Mouse (Mus musculus): Measurements from ENCODE around the gene Ccdc57. TPM values are rescaled to one million over a fixed set of nuclear protein-coding genes. Genes with fewer than 3 reads are reported as not detected.
"Not testable (repeated sequence)": the region's sequence is repeated elsewhere in the genome, so short reads cannot be mapped to it uniquely, and the experiment has no call there.

Gene Ccdc57
- polyA plus RNA-seq, 1 experiment from 2014 or later: 6.4 TPM

DNA sequence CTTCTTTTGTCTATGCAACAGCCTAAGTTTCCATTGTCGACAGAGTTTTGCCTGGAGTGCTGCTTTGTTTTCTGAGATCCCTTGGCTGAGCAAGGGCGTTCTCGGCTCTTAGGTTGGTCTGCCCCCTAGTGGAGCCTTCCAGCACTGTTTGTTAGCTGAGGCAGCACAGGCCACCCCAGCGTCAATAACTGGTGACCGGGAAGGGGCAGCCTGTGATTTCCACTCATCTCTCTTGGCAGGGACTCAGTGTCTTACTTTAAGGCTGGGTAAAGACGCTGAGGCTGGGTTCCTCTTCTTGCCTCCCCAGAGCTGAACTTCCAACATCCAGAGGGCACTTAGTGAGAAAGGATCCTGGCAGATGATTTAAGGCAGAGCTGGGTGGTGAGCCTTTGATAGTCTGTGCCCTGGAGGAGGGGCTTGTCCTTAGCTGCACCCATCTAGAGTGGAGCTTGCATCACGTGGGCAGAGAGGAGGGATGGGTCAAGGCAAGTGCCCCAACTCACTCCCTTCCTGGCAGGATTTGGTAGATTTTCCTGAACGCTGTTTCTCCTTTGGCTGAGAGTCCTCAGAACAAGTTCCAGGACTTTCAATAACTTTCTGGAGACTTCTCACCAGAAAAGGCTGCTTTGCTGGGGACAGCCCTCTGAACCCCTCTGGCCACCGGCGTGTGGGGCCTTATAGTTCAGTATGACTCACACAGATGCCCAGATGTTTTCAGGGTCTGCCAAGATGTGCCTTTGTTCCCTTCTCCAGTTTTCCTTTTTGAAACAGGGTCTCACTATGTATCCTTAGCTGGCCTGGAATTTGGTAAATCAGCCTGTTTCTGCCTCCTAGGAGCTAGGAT lies 132.4 kb downstream of the Ccdc57 start:
- Histone ChIP-seq H3K4me1 (peaks cover 14% of the 10 kb centered on the region), H3K27ac (0 out of 2 replicates have a peak overlapping the region, but pooled peaks have one; percentile 6), H3K36me3 (peaks cover 2% of the 10 kb centered on the region), H3K27me3 (no peaks in the 10 kb centered on the region), H3K9me3 (no peaks in the 10 kb centered on the region), H3K4me3 (no peak overlapping the region; the same call in 1 of the 2 replicates), H3K9ac (peak overlapping the region; percentile 37), H3K4me2 (replicated peaks) (peak overlapping the region; percentile 37; the same call in 1 of the 2 replicates)
- peak; percentile 64 for ATAC-seq (ENCODE audit: low FRiP score, low read depth)
- WGBS: 9% methylated on average over 10 of the region's 10 CpGs

GRCm38 (mm10) chr11:120799316-120799890 lies 133.3 kb downstream of the Ccdc57 start:
- no peak overlapping the region for H3K27ac ChIP-seq
- no peak for ATAC-seq (ENCODE audit: low FRiP score, low read depth)
- WGBS: 69% methylated on average over 6 of the region's 6 CpGs

GRCm38 (mm10) chr11:120798244-120798643 lies 134.4 kb downstream of the Ccdc57 start:
- Histone ChIP-seq H3K36me3 (peaks cover 16% of the 10 kb centered on the region), H3K4me1 (peaks cover 21% of the 10 kb centered on the region), H3K4me2 (replicated peaks) (no peak overlapping the region), H3K9me3 (no peaks in the 10 kb centered on the region), H3K4me3 (no peak overlapping the region), H3K27me3 (no peaks in the 10 kb centered on the region), H3K27ac (no peak overlapping the region), H3K9ac (no peak overlapping the region)
- 88% methylated on average over 3 of the region's 3 CpGs for WGBS
- ATAC-seq (ENCODE audit: low FRiP score, low read depth): no peak

More at GRCm38 (mm10) chr11:120799316-120799890, 133.3 kb downstream of the Ccdc57 start:
- H3K9ac ChIP-seq: no peak overlapping the region
- H3K4me3 ChIP-seq: no peak overlapping the region
- H3K4me2 ChIP-seq (replicated peaks): peak overlapping the region; percentile 37; the same call in 1 of the 2 replicates
- peaks cover 21% of the 10 kb centered on the region for H3K4me1 ChIP-seq
- peaks cover 5% of the 10 kb centered on the region for H3K36me3 ChIP-seq
- H3K9me3 ChIP-seq: no peaks in the 10 kb centered on the region
- H3K27me3 ChIP-seq: no peaks in the 10 kb centered on the region

DNA sequence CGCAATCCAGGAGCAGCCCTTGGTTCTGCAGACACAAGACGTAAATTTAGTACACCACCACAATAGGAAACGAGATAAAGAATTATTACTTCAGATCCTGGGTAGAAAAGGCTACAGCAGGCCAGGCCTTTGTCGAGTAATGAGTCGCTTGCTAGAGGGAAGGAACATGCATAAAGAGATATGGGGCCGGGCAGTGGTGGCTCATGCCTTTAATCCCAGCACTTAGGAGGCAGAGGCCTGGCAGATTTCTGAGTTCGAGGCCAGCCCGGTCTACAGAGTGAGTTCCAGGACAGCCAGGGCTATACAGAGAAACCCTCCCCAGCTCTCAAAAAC lies 136.1 kb downstream of the Ccdc57 start:
- no peak for ATAC-seq (ENCODE audit: low FRiP score, low read depth)
- peak overlapping the region; percentile 99 for H3K4me2 ChIP-seq (replicated peaks)
- H3K9me3 ChIP-seq: no peaks in the 10 kb centered on the region
- peaks cover 33% of the 10 kb centered on the region for H3K36me3 ChIP-seq
- no peaks in the 10 kb centered on the region for H3K27me3 ChIP-seq
- peak overlapping the region; percentile 98 for H3K9ac ChIP-seq
- H3K4me3 ChIP-seq: peak overlapping the region; percentile 100
- H3K4me1 ChIP-seq: peaks cover 21% of the 10 kb centered on the region
- peak overlapping the region; percentile 73 for H3K27ac ChIP-seq
- 33% methylated on average over 8 of the region's 8 CpGs for WGBS

DNA sequence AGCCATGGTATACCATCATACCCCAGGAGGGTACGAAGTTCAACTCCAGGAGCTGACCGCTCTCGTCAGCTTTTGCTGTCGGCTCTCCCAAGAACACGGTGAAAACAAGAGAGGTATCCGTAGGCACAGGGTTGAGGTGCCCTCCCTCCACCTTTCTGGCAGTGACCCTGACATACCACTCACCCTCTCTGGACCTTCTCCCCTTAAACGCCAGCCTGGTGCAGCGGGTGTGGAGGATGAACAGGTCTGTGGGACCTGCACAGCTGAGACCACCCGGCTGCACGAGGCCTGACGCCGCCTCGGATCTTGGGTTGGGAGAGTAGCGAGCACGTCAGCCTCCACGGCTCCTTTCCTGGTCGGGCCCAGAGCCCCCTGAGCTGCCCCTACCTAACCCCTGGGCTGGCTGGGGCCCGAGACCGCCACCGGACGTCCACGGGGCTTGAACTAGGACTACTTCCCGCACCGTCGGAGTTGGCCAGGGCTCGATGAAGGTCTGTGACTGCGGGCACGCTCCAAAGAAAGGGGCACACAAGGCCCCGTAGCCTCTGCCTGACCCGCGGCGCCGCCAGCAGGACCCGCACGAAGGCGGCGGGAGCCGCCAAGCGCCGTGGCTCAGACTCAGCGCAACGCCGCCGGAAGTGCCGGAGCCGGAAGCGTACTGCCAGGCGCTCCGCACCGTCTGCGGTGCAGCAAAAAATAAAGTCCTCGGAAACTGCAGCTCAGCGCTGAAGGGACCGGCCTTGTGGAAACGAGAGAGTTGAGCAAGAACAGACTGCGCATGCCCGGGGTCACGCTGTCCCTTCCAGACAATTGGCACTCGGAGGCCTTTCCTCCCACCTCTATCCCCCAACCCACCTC lies 136.7 kb downstream of the Ccdc57 start, which contains the start of gene Dus1l:
Gene Dus1l (minus strand): TSS at position 648 of the 858 bp plus-strand sequence.
- peak within 1 kb of the TSS; percentile 73 for H3K27ac ChIP-seq
- H3K4me1 ChIP-seq: peaks cover 21% of the 10 kb centered on the region
- H3K4me3 ChIP-seq: peak within 1 kb of the TSS; percentile 100
- peak within 1 kb of the TSS; percentile 98 for H3K9ac ChIP-seq
- ATAC-seq (ENCODE audit: low FRiP score, low read depth): peak; percentile 91
- H3K27me3 ChIP-seq: no peaks in the 10 kb centered on the region
- peaks cover 39% of the 10 kb centered on the region for H3K36me3 ChIP-seq
- no peaks in the 10 kb centered on the region for H3K9me3 ChIP-seq
- peak within 1 kb of the TSS; percentile 99 for H3K4me2 ChIP-seq (replicated peaks)
- WGBS: 2% methylated on average over 59 of the region's 59 CpGs

- no peak overlapping the region for H3K9ac ChIP-seq
- H3K27ac ChIP-seq: no peak overlapping the region
- no peak for ATAC-seq (ENCODE audit: low FRiP score, low read depth)
- H3K27me3 ChIP-seq: no peaks in the 10 kb centered on the region
- peaks cover 17% of the 10 kb centered on the region for H3K4me1 ChIP-seq
- no peak overlapping the region for H3K4me3 ChIP-seq
- WGBS: 95% methylated on average over 9 of the region's 9 CpGs
- no peak overlapping the region for H3K4me2 ChIP-seq (replicated peaks)
- peaks cover 69% of the 10 kb centered on the region for H3K36me3 ChIP-seq
- no peaks in the 10 kb centered on the region for H3K9me3 ChIP-seq
These were observed 140.0 kb downstream of the Ccdc57 start for GRCm38 (mm10) chr11:120792652-120793051.

- no peak overlapping the region for H3K27ac ChIP-seq
- no peak overlapping the region for H3K9ac ChIP-seq
- 91% methylated on average over 3 of the region's 3 CpGs for whole genome bisulfite sequencing
- ATAC-seq (ENCODE audit: low FRiP score, low read depth): no peak
- peaks cover 89% of the 10 kb centered on the region for H3K36me3 ChIP-seq
- H3K9me3 ChIP-seq: no peaks in the 10 kb centered on the region
- no peaks in the 10 kb centered on the region for H3K27me3 ChIP-seq
- H3K4me1 ChIP-seq: peaks cover 16% of the 10 kb centered on the region
- H3K4me2 ChIP-seq (replicated peaks): no peak overlapping the region
- H3K4me3 ChIP-seq: no peak overlapping the region
These were observed 142.9 kb downstream of the Ccdc57 start for GRCm38 (mm10) chr11:120789810-120790209.

- Histone ChIP-seq H3K27me3 (no peaks in the 10 kb centered on the region), H3K9me3 (no peaks in the 10 kb centered on the region), H3K4me2 (replicated peaks) (no peak overlapping the region), H3K4me1 (peaks cover 14% of the 10 kb centered on the region), H3K36me3 (peaks cover 85% of the 10 kb centered on the region), H3K4me3 (no peak overlapping the region), H3K9ac (0 out of 2 replicates have a peak overlapping the region, but pooled peaks have one; percentile 2), H3K27ac (no peak overlapping the region)
- ATAC-seq (ENCODE audit: low FRiP score, low read depth): no peak
- 84% methylated on average over 4 of the region's 4 CpGs for WGBS
These were observed 143.3 kb downstream of the Ccdc57 start for GRCm38 (mm10) chr11:120789355-120789754.

- WGBS: 83% methylated on average over 10 of the region's 10 CpGs
- ATAC-seq (ENCODE audit: low FRiP score, low read depth): not testable (repeated sequence)
- peaks cover 76% of the 10 kb centered on the region for H3K36me3 ChIP-seq
These were observed 144.2 kb downstream of the Ccdc57 start for GRCm38 (mm10) chr11:120788460-120788859.

DNA sequence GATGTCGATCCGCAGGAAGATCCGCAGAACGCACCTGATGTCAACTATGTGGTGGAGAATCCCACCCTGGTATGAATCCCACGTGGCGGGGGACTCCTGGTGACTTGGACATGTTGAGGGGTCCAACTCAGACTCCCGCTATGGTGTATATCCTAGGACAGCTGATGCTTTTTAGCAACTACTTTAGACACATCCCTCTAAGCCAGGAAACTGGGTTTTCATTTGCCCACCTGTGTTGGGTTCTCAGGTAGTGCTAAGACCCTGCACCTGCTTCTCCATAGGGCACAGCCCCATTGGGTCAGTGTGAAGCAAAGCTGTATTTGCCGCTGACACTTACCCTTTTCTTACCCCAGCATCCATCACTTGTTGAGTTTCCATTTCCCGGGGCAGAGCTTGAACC lies 147.5 kb downstream of the Ccdc57 start:
- H3K27ac ChIP-seq: no peak overlapping the region
- H3K4me1 ChIP-seq: peaks cover 29% of the 10 kb centered on the region
- WGBS: 38% methylated on average over 9 of the region's 9 CpGs
- peak overlapping the region; percentile 99 for H3K4me2 ChIP-seq (replicated peaks)
- peaks cover 66% of the 10 kb centered on the region for H3K36me3 ChIP-seq
- ATAC-seq (ENCODE audit: low FRiP score, low read depth): no peak
- no peaks in the 10 kb centered on the region for H3K9me3 ChIP-seq
- H3K9ac ChIP-seq: peak overlapping the region; percentile 96
- no peaks in the 10 kb centered on the region for H3K27me3 ChIP-seq
- H3K4me3 ChIP-seq: peak overlapping the region; percentile 99

More at GRCm38 (mm10) chr11:120788460-120788859, 144.2 kb downstream of the Ccdc57 start:
- not testable (repeated sequence) for H3K27me3 ChIP-seq; H3K9ac ChIP-seq; H3K4me2 ChIP-seq (replicated peaks); H3K9me3 ChIP-seq; H3K4me3 ChIP-seq; H3K27ac ChIP-seq
- peaks cover 17% of the 10 kb centered on the region for H3K4me1 ChIP-seq

- peak; percentile 82 for ATAC-seq (ENCODE audit: low FRiP score, low read depth)
- peak within 1 kb of the TSS; percentile 99 for H3K4me2 ChIP-seq (replicated peaks)
- H3K4me3 ChIP-seq: peak within 1 kb of the TSS; percentile 99
- peak within 1 kb of the TSS; percentile 72; the same call in 1 of the 2 replicates for H3K27ac ChIP-seq
- peaks cover 29% of the 10 kb centered on the region for H3K4me1 ChIP-seq
- H3K9ac ChIP-seq: peak within 1 kb of the TSS; percentile 96
- under 1% methylated on average over 90 of the region's 107 CpGs for WGBS
- no peaks in the 10 kb centered on the region for H3K27me3 ChIP-seq
- peaks cover 58% of the 10 kb centered on the region for H3K36me3 ChIP-seq
- no peaks in the 10 kb centered on the region for H3K9me3 ChIP-seq
These were observed 148.4 kb downstream of the Ccdc57 start, which contains the start of the genes Rfng and Gps1 for GRCm38 (mm10) chr11:120784064-120784791. Rfng (minus strand) TSS chr11:120784207. Gps1 (plus strand) TSS chr11:120784272.

Data from limb, embryonic 13.5 days (tissue).